Mouse (Mus musculus): ENCODE results near the gene Ptpn5. TPM values are rescaled to one million over a fixed set of nuclear protein-coding genes. Genes with fewer than 3 reads are reported as not detected.

Ptpn5 gene
- polyA plus RNA-seq, 1 experiment from 2014 or later, result 0.44 TPM

DNA sequence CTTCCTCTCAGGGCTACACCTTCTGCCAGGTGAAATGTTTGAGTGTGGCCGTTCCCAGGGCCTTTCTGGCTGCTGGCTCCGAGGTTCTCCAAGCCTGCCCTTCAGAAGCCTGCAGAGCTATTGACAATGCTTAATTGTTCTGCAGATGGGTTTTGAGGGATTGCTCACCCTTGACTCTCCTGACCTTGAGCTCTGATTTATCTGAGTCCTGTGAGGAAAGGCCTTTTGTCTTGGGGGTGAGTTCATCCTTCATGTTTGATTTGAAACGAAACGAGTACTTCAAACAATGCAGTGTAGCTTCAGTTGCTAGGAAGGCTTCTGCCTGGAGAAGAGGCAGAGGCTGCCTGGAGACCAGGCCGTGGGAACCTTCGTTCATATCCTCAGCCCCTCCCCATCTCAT, 10.8 kb upstream of the Ptpn5 start:
- no peak overlapping the region for H3K9ac ChIP-seq (replicated peaks)
- no peaks in the 10 kb centered on the region for H3K4me1 ChIP-seq (replicated peaks)
- WGBS, result 45% methylated on average over 6 of the region's 6 CpGs
- no peaks in the 10 kb centered on the region for H3K9me3 ChIP-seq
- no peak for ATAC-seq (ENCODE audit: insufficient number of reproducible peaks, insufficient read depth, low FRiP score, low TSS enrichment, low read depth)
- H3K27ac ChIP-seq, result no peak overlapping the region
- no peaks in the 10 kb centered on the region for H3K27me3 ChIP-seq
- H3K4me3 ChIP-seq (replicated peaks), result no peak overlapping the region
- no peak overlapping the region for H3K4me2 ChIP-seq
- H3K36me3 ChIP-seq, result no peaks in the 10 kb centered on the region

DNA sequence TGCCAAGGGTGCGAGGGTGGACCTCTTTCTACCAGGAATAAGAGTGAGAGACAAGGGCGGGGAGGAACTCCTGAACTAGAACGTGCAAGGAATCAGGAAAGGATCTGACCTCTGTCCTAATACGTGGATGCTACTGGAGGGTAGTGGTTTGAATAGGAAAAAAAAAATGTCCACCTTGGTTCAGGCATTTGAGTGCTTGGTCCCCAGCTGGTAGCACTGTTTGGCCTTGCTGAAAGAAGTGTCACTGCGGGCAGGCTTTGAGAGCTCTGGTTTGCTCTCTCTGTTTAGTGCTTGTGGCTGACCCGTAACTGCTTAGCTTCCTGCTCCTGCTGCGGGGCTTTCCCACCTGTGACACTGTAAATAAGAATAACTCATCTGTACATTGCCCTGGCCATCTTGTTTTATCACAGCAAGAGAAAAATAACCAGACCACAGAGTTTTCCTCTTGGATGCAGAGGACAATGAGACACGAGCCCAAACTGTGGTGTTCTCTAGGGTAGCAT, 6.4 kb upstream of the Ptpn5 start:
- Histone ChIP-seq H3K9ac (replicated peaks) (no peak overlapping the region), H3K27me3 (peaks cover 15% of the 10 kb centered on the region), H3K4me1 (replicated peaks) (no peaks in the 10 kb centered on the region), H3K9me3 (no peaks in the 10 kb centered on the region), H3K36me3 (no peaks in the 10 kb centered on the region), H3K4me3 (replicated peaks) (no peak overlapping the region), H3K27ac (no peak overlapping the region), H3K4me2 (no peak overlapping the region)
- no peak for ATAC-seq (ENCODE audit: insufficient number of reproducible peaks, insufficient read depth, low FRiP score, low TSS enrichment, low read depth)
- WGBS, result 81% methylated on average over 8 of the region's 8 CpGs

DNA sequence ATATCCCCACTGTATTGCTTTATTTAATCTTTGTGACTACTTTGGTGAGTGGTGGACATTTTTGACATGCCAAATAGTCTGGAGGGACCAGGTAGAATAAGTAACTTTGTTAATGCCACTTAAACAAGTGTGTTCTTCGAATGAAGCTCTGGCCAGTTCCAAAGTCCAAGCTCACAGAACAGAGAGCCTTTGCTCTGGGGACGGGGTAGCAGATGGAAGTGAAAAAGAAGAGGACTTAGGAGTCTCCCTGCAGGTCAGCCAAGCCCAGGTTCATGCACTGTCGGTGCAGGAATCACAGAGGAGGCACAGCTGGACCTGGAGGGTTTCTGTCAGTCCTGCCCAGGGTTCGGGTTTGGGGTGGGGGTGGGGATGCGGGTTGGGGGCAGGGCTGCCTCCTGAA, 1.1 kb upstream of the Ptpn5 start:
- H3K9ac ChIP-seq (replicated peaks), result no peak overlapping the region
- no peaks in the 10 kb centered on the region for H3K36me3 ChIP-seq
- peaks cover 5% of the 10 kb centered on the region; the same call in 1 of the 2 replicates for H3K4me1 ChIP-seq (replicated peaks)
- H3K4me3 ChIP-seq (replicated peaks), result no peak overlapping the region
- no peaks in the 10 kb centered on the region for H3K9me3 ChIP-seq
- 45% methylated on average over 5 of the region's 5 CpGs for WGBS
- no peak for ATAC-seq (ENCODE audit: insufficient number of reproducible peaks, insufficient read depth, low FRiP score, low TSS enrichment, low read depth)
- peaks cover 68% of the 10 kb centered on the region for H3K27me3 ChIP-seq
- H3K27ac ChIP-seq, result no peak overlapping the region
- no peak overlapping the region for H3K4me2 ChIP-seq

DNA sequence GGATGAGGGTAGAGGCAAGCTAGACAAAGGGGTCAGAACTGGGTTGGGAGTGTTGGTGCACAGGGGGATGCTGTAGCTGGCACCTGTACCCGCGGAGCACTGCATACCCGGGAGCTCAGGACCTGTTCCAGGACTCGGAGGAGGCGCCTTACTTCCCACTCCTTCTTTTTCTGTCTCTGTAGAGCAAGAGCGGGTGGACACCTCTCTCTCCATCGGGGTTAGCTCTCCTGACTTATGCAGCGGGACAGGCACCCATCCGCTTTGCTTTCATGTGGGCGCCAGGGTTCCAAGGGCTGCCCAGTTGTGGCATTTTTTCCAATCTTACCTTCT, 588 bp downstream of the Ptpn5 start:
- Histone ChIP-seq H3K4me3 (replicated peaks) (peak overlapping the region; percentile 63), H3K9me3 (no peaks in the 10 kb centered on the region), H3K27ac (no peak overlapping the region), H3K4me1 (replicated peaks) (peaks cover 5% of the 10 kb centered on the region; the same call in 1 of the 2 replicates), H3K4me2 (peak overlapping the region; percentile 99), H3K36me3 (no peaks in the 10 kb centered on the region), H3K27me3 (peaks cover 79% of the 10 kb centered on the region), H3K9ac (replicated peaks) (no peak overlapping the region; the same call in 1 of the 2 replicates)
- no peak for ATAC-seq (ENCODE audit: insufficient number of reproducible peaks, insufficient read depth, low FRiP score, low TSS enrichment, low read depth)
- under 1% methylated on average over 10 of the region's 10 CpGs for WGBS

DNA sequence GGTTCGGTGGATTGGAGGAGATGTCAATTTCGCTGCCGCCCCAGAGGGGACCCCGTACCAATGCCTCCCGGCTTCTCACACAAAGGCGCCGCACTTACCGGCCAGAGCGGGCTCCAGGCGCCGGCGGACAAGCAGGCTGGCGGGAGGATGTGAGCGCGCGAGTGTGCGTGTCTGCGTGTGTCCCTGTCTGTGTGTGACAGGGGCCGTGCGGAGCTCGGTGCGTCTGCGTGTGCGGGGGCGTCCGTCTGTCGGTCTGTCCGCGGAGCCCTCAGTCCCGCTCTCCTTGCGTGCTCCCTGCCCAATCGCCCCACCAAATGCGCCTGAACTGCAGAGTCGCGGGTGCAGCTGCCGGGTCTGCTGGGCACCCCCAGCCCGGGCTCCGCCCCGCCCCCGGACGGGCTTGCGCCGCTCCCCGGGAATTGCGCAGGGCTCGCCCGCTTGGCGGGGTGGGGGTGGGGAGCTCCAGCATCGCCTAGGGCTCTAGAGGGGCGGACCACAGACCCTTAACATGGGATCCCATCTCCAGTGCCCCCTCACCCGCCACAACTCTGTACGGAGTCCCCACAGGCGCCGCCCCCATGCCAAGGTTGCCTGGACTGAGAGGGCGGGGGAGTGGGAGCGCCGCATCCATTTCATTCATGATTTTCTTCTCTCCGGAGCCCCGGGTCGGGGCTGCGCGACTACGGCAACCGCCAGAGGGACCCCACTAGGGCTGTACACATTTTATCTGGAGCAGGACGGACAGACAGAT, 1.1 kb downstream of the Ptpn5 start:
- no peak overlapping the region for H3K27ac ChIP-seq
- ATAC-seq (ENCODE audit: insufficient number of reproducible peaks, insufficient read depth, low FRiP score, low TSS enrichment, low read depth), result peak; percentile 75
- peak overlapping the region; percentile 99 for H3K4me2 ChIP-seq
- H3K4me3 ChIP-seq (replicated peaks), result peak overlapping the region; percentile 63
- WGBS, result under 1% methylated on average over 65 of the region's 65 CpGs
- H3K4me1 ChIP-seq (replicated peaks), result peaks cover 5% of the 10 kb centered on the region; the same call in 1 of the 2 replicates
- H3K36me3 ChIP-seq, result no peaks in the 10 kb centered on the region
- peaks cover 79% of the 10 kb centered on the region for H3K27me3 ChIP-seq
- H3K9ac ChIP-seq (replicated peaks), result peak overlapping the region; percentile 55
- H3K9me3 ChIP-seq, result no peaks in the 10 kb centered on the region

DNA sequence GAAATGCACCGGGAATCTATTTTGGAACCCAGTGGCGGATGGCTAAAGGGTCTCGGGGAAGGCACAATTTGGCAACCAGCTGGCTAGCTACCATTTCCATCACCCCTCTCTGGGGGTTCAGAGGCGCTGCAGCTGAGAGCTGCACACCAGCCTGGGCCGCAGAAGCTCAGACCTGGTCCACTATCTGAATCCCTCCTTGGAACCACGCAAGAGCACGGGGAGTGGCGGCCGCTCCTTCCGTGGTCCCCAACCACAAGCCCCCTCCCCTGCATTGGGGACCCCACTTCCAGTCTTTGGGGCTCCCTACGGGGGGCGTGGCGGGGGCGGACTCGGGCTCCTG, 1.7 kb downstream of the Ptpn5 start:
- Histone ChIP-seq H3K4me2 (peak overlapping the region; percentile 99), H3K36me3 (no peaks in the 10 kb centered on the region), H3K27ac (no peak overlapping the region), H3K4me1 (replicated peaks) (peaks cover 5% of the 10 kb centered on the region; the same call in 1 of the 2 replicates), H3K9ac (replicated peaks) (peak overlapping the region; percentile 55), H3K9me3 (no peaks in the 10 kb centered on the region), H3K4me3 (replicated peaks) (peak overlapping the region; percentile 63), H3K27me3 (peaks cover 79% of the 10 kb centered on the region)
- 1% methylated on average over 15 of the region's 15 CpGs for WGBS
- ATAC-seq (ENCODE audit: insufficient number of reproducible peaks, insufficient read depth, low FRiP score, low TSS enrichment, low read depth), result no peak

DNA sequence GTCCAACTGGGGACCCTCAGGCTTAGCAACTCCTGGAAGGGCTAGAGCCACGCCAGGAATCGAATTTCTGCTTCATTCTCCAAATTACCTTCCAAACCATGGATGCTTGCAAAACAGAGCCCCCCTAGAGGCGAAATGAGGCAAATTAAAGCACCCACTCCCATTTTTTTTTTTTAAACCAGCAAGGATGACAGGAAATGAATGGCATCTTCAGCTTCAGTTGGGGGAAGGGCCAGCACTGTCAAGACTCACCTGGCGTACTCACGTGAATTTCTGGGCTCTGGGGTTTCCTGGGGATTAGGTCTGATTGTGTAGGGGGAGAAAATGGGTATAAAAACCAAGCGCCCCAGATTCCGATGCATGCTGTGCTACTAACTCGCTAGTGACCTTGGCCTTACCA, 2.2 kb downstream of the Ptpn5 start:
- no peak overlapping the region for H3K9ac ChIP-seq (replicated peaks)
- peaks cover 76% of the 10 kb centered on the region for H3K27me3 ChIP-seq
- no peak overlapping the region for H3K27ac ChIP-seq
- no peak overlapping the region for H3K4me3 ChIP-seq (replicated peaks)
- no peaks in the 10 kb centered on the region for H3K36me3 ChIP-seq
- no peaks in the 10 kb centered on the region for H3K9me3 ChIP-seq
- 29% methylated on average over 8 of the region's 8 CpGs for WGBS
- no peak for ATAC-seq (ENCODE audit: insufficient number of reproducible peaks, insufficient read depth, low FRiP score, low TSS enrichment, low read depth)
- H3K4me1 ChIP-seq (replicated peaks), result peaks cover 5% of the 10 kb centered on the region; the same call in 1 of the 2 replicates
- no peak overlapping the region for H3K4me2 ChIP-seq

DNA sequence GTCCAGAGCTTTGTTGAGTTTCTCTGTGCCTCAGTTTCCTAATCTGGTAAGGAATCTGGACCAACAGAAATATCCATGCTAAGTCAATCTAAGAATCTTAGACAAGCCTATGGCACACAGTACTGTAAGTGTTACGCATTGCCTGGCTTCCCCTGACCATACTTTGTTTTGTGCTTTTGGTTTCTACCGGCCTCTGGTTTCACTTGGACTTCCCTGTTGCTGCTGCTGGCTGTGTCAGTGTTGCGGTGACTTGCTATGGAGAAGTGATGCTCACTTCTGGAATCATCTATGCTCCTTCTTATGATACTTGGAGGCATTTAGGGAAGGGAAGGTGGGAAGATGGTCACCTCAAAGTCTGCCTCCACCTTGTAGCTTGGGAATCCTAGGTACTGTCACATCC, 11.5 kb downstream of the Ptpn5 start:
- Histone ChIP-seq H3K27me3 (0 out of 2 replicates have a peak, but pooled peaks cover 3% of the 10 kb centered on the region), H3K4me2 (no peak overlapping the region), H3K9me3 (no peaks in the 10 kb centered on the region), H3K27ac (no peak overlapping the region), H3K36me3 (no peaks in the 10 kb centered on the region), H3K4me3 (replicated peaks) (no peak overlapping the region), H3K4me1 (replicated peaks) (no peaks in the 10 kb centered on the region), H3K9ac (replicated peaks) (no peak overlapping the region)
- ATAC-seq (ENCODE audit: insufficient number of reproducible peaks, insufficient read depth, low FRiP score, low TSS enrichment, low read depth), result no peak
- 90% methylated on average over 3 of the region's 3 CpGs for WGBS

DNA sequence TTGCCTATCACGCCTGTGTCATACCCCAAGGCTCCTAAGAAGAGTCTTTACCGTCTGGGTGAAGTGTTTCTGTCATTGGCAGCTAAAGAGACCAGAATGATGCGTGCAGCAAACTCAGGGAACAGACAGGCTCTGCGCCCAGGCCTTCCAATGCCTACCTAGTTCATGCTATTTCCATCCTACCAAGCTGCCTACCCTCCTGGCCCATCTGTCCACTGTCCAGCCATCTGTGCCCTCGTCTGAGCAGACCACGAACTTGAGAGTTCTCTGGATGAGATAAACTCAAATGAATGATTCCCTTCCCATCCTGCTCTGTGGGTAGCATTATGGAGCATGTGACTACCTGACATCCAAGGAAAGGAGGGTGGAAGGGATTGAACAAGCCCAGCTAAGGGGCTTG, 16.8 kb downstream of the Ptpn5 start:
- WGBS, result 79% methylated on average over 6 of the region's 6 CpGs
- no peak overlapping the region for H3K4me3 ChIP-seq (replicated peaks)

DNA sequence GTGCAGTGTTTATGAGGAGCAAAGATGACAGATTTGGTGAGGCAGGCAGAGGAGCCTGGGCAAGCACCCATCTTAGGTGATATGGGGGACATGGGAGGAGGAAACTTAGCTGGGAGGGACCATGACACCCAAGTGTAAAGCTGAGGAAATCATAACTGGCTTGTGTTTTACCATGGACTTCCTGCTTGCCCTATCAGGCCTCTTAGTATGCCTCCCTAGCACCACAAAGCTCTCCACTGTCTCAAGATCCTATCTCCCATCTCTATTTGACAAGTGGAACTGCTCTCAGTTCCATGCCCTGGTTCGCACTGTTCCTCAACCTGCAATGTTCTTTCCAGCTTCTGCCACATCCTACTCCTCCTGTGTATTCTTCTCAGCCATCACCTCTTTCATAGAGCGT, 18.0 kb downstream of the Ptpn5 start:
- no peaks in the 10 kb centered on the region for H3K27me3 ChIP-seq
- H3K9ac ChIP-seq (replicated peaks), result no peak overlapping the region
- no peak overlapping the region for H3K4me3 ChIP-seq (replicated peaks)
- H3K36me3 ChIP-seq, result no peaks in the 10 kb centered on the region
- ATAC-seq (ENCODE audit: insufficient number of reproducible peaks, insufficient read depth, low FRiP score, low TSS enrichment, low read depth), result no peak
- H3K4me1 ChIP-seq (replicated peaks), result no peaks in the 10 kb centered on the region
- no peak overlapping the region for H3K27ac ChIP-seq
- no peaks in the 10 kb centered on the region for H3K9me3 ChIP-seq
- no peak overlapping the region for H3K4me2 ChIP-seq
- WGBS, result 77% methylated on average over 2 of the region's 2 CpGs

More for the DNA sequence above, 16.8 kb downstream of the Ptpn5 start:
- no peaks in the 10 kb centered on the region for H3K36me3 ChIP-seq
- no peaks in the 10 kb centered on the region for H3K27me3 ChIP-seq
- no peak overlapping the region for H3K27ac ChIP-seq
- H3K4me2 ChIP-seq, result no peak overlapping the region
- H3K9me3 ChIP-seq, result no peaks in the 10 kb centered on the region
- H3K9ac ChIP-seq (replicated peaks), result no peak overlapping the region
- ATAC-seq (ENCODE audit: insufficient number of reproducible peaks, insufficient read depth, low FRiP score, low TSS enrichment, low read depth), result no peak
- H3K4me1 ChIP-seq (replicated peaks), result no peaks in the 10 kb centered on the region

DNA sequence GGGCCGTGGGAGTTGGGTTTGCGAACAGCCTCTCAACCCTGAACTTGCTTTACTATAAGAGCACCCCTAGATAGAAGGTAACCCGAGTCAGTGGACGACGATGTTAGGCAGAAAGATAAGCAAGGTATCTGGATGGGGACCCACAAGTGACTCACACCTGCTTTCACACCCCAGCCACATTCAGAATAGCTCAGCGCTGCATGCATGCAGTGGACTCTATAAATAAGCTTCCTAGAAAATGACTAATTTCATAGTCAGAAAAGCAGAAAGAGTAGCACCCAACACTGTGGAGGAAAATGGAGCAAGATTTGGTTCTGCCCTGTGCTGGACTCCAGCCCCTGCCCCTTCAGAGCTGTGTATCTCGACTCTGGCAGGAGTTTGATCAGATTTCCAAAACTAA, 20.1 kb downstream of the Ptpn5 start:
- H3K27ac ChIP-seq, result no peak overlapping the region
- no peaks in the 10 kb centered on the region for H3K9me3 ChIP-seq
- H3K4me2 ChIP-seq, result no peak overlapping the region
- H3K36me3 ChIP-seq, result no peaks in the 10 kb centered on the region
- no peak overlapping the region for H3K4me3 ChIP-seq (replicated peaks)
- H3K4me1 ChIP-seq (replicated peaks), result no peaks in the 10 kb centered on the region
- 92% methylated on average over 7 of the region's 7 CpGs for WGBS
- ATAC-seq (ENCODE audit: insufficient number of reproducible peaks, insufficient read depth, low FRiP score, low TSS enrichment, low read depth), result no peak
- H3K27me3 ChIP-seq, result no peaks in the 10 kb centered on the region
- H3K9ac ChIP-seq (replicated peaks), result no peak overlapping the region

DNA sequence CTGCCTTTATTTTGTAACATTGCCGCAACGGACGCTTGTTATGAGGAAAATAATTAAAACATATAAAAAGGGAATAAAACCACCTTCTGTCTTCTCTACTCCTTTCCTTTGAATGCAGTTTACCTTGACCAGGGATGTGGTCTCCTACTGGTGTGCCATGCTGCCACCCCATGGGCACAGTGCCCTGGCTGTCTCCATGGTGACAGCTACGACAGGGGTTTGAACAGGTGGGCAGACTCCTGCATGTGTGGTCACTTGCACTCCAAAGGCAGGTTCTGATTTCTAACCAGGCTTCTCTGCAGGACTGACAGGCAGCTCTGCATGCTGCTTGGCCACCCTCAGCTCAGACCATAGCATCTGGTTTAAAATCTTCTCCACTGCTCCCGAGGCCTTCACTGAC, 21.4 kb downstream of the Ptpn5 start:
- no peak for ATAC-seq (ENCODE audit: insufficient number of reproducible peaks, insufficient read depth, low FRiP score, low TSS enrichment, low read depth)
- H3K27ac ChIP-seq, result no peak overlapping the region
- WGBS, result 89% methylated on average over 5 of the region's 5 CpGs

More for the DNA sequence above, 21.4 kb downstream of the Ptpn5 start:
- H3K27me3 ChIP-seq, result no peaks in the 10 kb centered on the region
- H3K9ac ChIP-seq (replicated peaks), result no peak overlapping the region
- no peaks in the 10 kb centered on the region for H3K36me3 ChIP-seq
- no peak overlapping the region for H3K4me3 ChIP-seq (replicated peaks)
- no peak overlapping the region for H3K4me2 ChIP-seq
- H3K9me3 ChIP-seq, result no peaks in the 10 kb centered on the region
- no peaks in the 10 kb centered on the region for H3K4me1 ChIP-seq (replicated peaks)
